ENCODE assay signal across 8 mouse cellular contexts in the genomic region with DNA sequence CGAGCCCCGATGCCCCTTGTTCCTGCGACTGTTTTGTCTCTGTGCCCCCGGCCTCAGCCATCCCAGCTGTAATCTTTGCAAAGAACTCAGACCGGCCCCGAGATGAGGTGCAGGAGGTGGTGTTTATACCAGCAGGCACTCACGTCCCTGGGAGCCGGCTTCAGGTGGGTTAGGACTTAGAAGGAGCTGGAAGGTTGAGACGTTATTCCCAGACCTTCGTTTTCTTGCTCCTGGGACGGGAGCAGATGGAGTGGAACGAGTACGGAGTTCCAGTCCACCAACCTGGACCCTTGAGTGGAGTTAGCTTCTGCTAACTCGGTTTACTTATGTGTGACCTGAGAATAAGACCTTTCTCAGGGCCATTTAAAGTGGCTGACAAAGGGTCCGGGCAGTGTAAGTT. TPM values are rescaled to one million over a fixed set of nuclear protein-coding genes. Genes with fewer than 3 reads are reported as not detected.
DNase-seq lines count a peak whose midpoint lies in the region; ATAC-seq and TF ChIP-seq lines count a peak whose summit lies in the region.

No protein-coding gene starts in this region.

- H3K27me3 ChIP-seq in heart, embryonic 15.5 days, result peaks cover 4% of the 10 kb centered on the region
- H3K27me3 ChIP-seq in intestine, embryonic 14.5 days (replicated peaks; ENCODE audit: control insufficient read depth, insufficient read depth, low read length), result no peaks in the 10 kb centered on the region
- H3K27me3 ChIP-seq in midbrain, embryonic 12.5 days, result peaks cover 4% of the 10 kb centered on the region; the same call in 1 of the 2 replicates

- ATAC-seq in heart, embryonic 15.5 days (replicated peaks; ENCODE audit: insufficient number of reproducible peaks, insufficient read depth, low FRiP score, low read depth), result no peak
- no peak for ATAC-seq in intestine, embryonic 14.5 days (replicated peaks; ENCODE audit: low FRiP score, low TSS enrichment, low read depth)
- no peak for ATAC-seq in midbrain, embryonic 12.5 days (ENCODE audit: low FRiP score, low read depth)

- peaks cover 20% of the 10 kb centered on the region for H3K4me1 ChIP-seq in heart, embryonic 15.5 days (replicated peaks)
- peaks cover 2% of the 10 kb centered on the region; the same call in 1 of the 2 replicates for H3K4me1 ChIP-seq in bone marrow, adult 2 months (ENCODE audit: control insufficient read depth, insufficient read depth, low read length)
- peaks cover 18% of the 10 kb centered on the region for H3K4me1 ChIP-seq in intestine, embryonic 14.5 days (replicated peaks; ENCODE audit: control insufficient read depth, insufficient read depth, low read length)
- peaks cover 15% of the 10 kb centered on the region for H3K4me1 ChIP-seq in midbrain, embryonic 12.5 days

- H3K4me2 ChIP-seq in heart, embryonic 15.5 days, result peak overlapping the region; percentile 75
- peak overlapping the region; percentile 96 for H3K4me2 ChIP-seq in intestine, embryonic 14.5 days (ENCODE audit: low read length)
- peak overlapping the region; percentile 82 for H3K4me2 ChIP-seq in midbrain, embryonic 12.5 days (replicated peaks)

- TF ChIP-seq POLR2A in bone marrow, adult 2 months (IDR thresholded peaks at IDR 0.05; ENCODE audit: borderline replicate concordance, control insufficient read depth, low read depth, low read length), result no peak

- H3K9ac ChIP-seq in heart, embryonic 15.5 days, result peak overlapping the region; percentile 81
- peak overlapping the region; percentile 69 for H3K9ac ChIP-seq in intestine, embryonic 14.5 days (ENCODE audit: low read length)
- H3K9ac ChIP-seq in midbrain, embryonic 12.5 days (replicated peaks), result peak overlapping the region; percentile 72

- intact Hi-C loops in heart, postnatal 10 days (cut with DNase I), result no loop called here
- intact Hi-C loops in left cerebral cortex, postnatal 36 days (cut with DNase I), result no loop called here

- no peak for DNase-seq in heart, postnatal 10 days
- DNase-seq in intestine, embryonic 14.5 days (ENCODE audit: low spot score), result no peak
- DNase-seq in embryo, embryonic 11 days, result no peak
- no peak for DNase-seq in spleen, postnatal 4 days (ENCODE audit: low spot score in 2 of 2)
- no peak for DNase-seq in left cerebral cortex, postnatal 36 days (ENCODE audit: low spot score in 2 of 2)

- no peaks in the 10 kb centered on the region for H3K9me3 ChIP-seq in heart, embryonic 15.5 days (replicated peaks)
- H3K9me3 ChIP-seq in intestine, embryonic 14.5 days (ENCODE audit: control insufficient read depth, low read length), result no peaks in the 10 kb centered on the region
- H3K9me3 ChIP-seq in midbrain, embryonic 12.5 days, result no peaks in the 10 kb centered on the region

- TF ChIP-seq CTCF in bone marrow, adult 2 months (IDR thresholded peaks at IDR 0.05; ENCODE audit: control insufficient read depth, insufficient read depth, low read length), result no peak

- peak overlapping the region; percentile 85 for H3K27ac ChIP-seq in heart, embryonic 15.5 days
- no peak overlapping the region for H3K27ac ChIP-seq in bone marrow, adult 2 months (ENCODE audit: control insufficient read depth, insufficient read depth, low read depth, low read length, poor library complexity)
- H3K27ac ChIP-seq in intestine, embryonic 14.5 days (ENCODE audit: low read depth), result peak overlapping the region; percentile 59; the same call in 1 of the 2 replicates
- H3K27ac ChIP-seq in midbrain, embryonic 12.5 days (replicated peaks), result no peak overlapping the region

- peak overlapping the region; percentile 84 for H3K4me3 ChIP-seq in heart, embryonic 15.5 days
- H3K4me3 ChIP-seq in bone marrow, adult 2 months (replicated peaks; ENCODE audit: control insufficient read depth, low read depth, low read length), result peak overlapping the region; percentile 67
- peak overlapping the region; percentile 73 for H3K4me3 ChIP-seq in intestine, embryonic 14.5 days (ENCODE audit: low read depth, low read length)
- peak overlapping the region; percentile 69 for H3K4me3 ChIP-seq in midbrain, embryonic 12.5 days

- WGBS in heart, embryonic 15.5 days, result 18% methylated on average over 15 of the region's 15 CpGs
- 20% methylated on average over 15 of the region's 15 CpGs for WGBS in bone marrow, adult 2 months
- 15% methylated on average over 15 of the region's 15 CpGs for WGBS in intestine, embryonic 14.5 days
- 19% methylated on average over 15 of the region's 15 CpGs for WGBS in midbrain, embryonic 12.5 days

- H3K36me3 ChIP-seq in heart, embryonic 15.5 days, result no peaks in the 10 kb centered on the region; the same call in 1 of the 2 replicates
- H3K36me3 ChIP-seq in intestine, embryonic 14.5 days (ENCODE audit: control insufficient read depth, insufficient read depth, low read length), result 0 out of 2 replicates have a peak, but pooled peaks cover 4% of the 10 kb centered on the region
- peaks cover 7% of the 10 kb centered on the region; the same call in 1 of the 2 replicates for H3K36me3 ChIP-seq in midbrain, embryonic 12.5 days

RNA-seq across cellular contexts. Expression of gene Scrn2, which starts 0.7 kb away (rescaled TPM):
- 14.7 and 20.3 TPM in 2 replicates for polyA plus RNA-seq in heart, embryonic 15.5 days (2015; fragmentation: Nextera tagmentation; extraction: Ambion mirVana)
- 10 to 100 TPM; 11.3 to 16.1 TPM for total RNA-seq in heart, postnatal 10 days (2021)
- 3.0 and 6.7 TPM in 2 replicates for polyA plus RNA-seq in bone marrow, adult 2 months (2011; ENCODE audit: insufficient read depth, insufficient read length, low replicate concordance, missing spikeins)
- polyA plus RNA-seq in intestine, embryonic 14.5 days (2014; fragmentation: Nextera tagmentation; extraction: Ambion mirVana), result 18.6 and 19.0 TPM in 2 replicates
- 22.5 and 24.2 TPM in 2 replicates for polyA plus RNA-seq in midbrain, embryonic 12.5 days (2016; fragmentation: Nextera tagmentation; extraction: Ambion mirVana)
- 1 to 10 TPM; 3.7 to 3.9 TPM for total RNA-seq in left cerebral cortex, postnatal 36 days (2021)

RNA-seq across cellular contexts. Expression of gene Lrrc46, which starts 10.8 kb away (rescaled TPM):
- 0.72 and 1.1 TPM in 2 replicates for polyA plus RNA-seq in heart, embryonic 15.5 days (2015; fragmentation: Nextera tagmentation; extraction: Ambion mirVana)
- under 1 TPM; 0.31 to 0.45 TPM for total RNA-seq in heart, postnatal 10 days (2021)
- not detected in 2 replicates for polyA plus RNA-seq in bone marrow, adult 2 months (2011; ENCODE audit: insufficient read depth, insufficient read length, low replicate concordance, missing spikeins)
- polyA plus RNA-seq in intestine, embryonic 14.5 days (2014; fragmentation: Nextera tagmentation; extraction: Ambion mirVana), result 0.44 and 0.49 TPM in 2 replicates
- 2.4 and 3.3 TPM in 2 replicates for polyA plus RNA-seq in midbrain, embryonic 12.5 days (2016; fragmentation: Nextera tagmentation; extraction: Ambion mirVana)
- total RNA-seq in left cerebral cortex, postnatal 36 days (2021), result under 1 TPM; 0.32 to 0.59 TPM

RNA-seq across cellular contexts. Expression of gene Mrpl10, which starts 10.9 kb away (rescaled TPM):
- 61.1 and 67.3 TPM in 2 replicates for polyA plus RNA-seq in heart, embryonic 15.5 days (2015; fragmentation: Nextera tagmentation; extraction: Ambion mirVana)
- 10 to 100 TPM; 85.0 to 86.5 TPM for total RNA-seq in heart, postnatal 10 days (2021)
- 21.1 and 25.1 TPM in 2 replicates for polyA plus RNA-seq in bone marrow, adult 2 months (2011; ENCODE audit: insufficient read depth, insufficient read length, low replicate concordance, missing spikeins)
- 96.4 and 98.5 TPM in 2 replicates for polyA plus RNA-seq in intestine, embryonic 14.5 days (2014; fragmentation: Nextera tagmentation; extraction: Ambion mirVana)
- polyA plus RNA-seq in midbrain, embryonic 12.5 days (2016; fragmentation: Nextera tagmentation; extraction: Ambion mirVana), result 63.4 and 64.4 TPM in 2 replicates
- 10 to 100 TPM; 63.5 to 80.0 TPM for total RNA-seq in left cerebral cortex, postnatal 36 days (2021)

RNA-seq across cellular contexts. Expression of gene Sp6, which starts 17.2 kb away (rescaled TPM):
- polyA plus RNA-seq in heart, embryonic 15.5 days (2015; fragmentation: Nextera tagmentation; extraction: Ambion mirVana), result 0.09 and 0.15 TPM in 2 replicates
- total RNA-seq in heart, postnatal 10 days (2021), result under 1 TPM; 0.12 to 0.15 TPM
- 1.00 TPM in 1 of 2 replicates, not detected in the other for polyA plus RNA-seq in bone marrow, adult 2 months (2011; ENCODE audit: insufficient read depth, insufficient read length, low replicate concordance, missing spikeins)
- not detected in 2 replicates for polyA plus RNA-seq in intestine, embryonic 14.5 days (2014; fragmentation: Nextera tagmentation; extraction: Ambion mirVana)
- 0.26 and 0.63 TPM in 2 replicates for polyA plus RNA-seq in midbrain, embryonic 12.5 days (2016; fragmentation: Nextera tagmentation; extraction: Ambion mirVana)
- total RNA-seq in left cerebral cortex, postnatal 36 days (2021), result 1 to 10 TPM; 2.2 to 2.5 TPM

RNA-seq across cellular contexts. Expression of gene Osbpl7, which starts 20.0 kb away (rescaled TPM):
- polyA plus RNA-seq in heart, embryonic 15.5 days (2015; fragmentation: Nextera tagmentation; extraction: Ambion mirVana), result 4.4 and 8.5 TPM in 2 replicates
- total RNA-seq in heart, postnatal 10 days (2021), result 1 to 10 TPM; 5.7 to 6.1 TPM
- 8.2 and 17.7 TPM in 2 replicates for polyA plus RNA-seq in bone marrow, adult 2 months (2011; ENCODE audit: insufficient read depth, insufficient read length, low replicate concordance, missing spikeins)
- 7.3 and 7.8 TPM in 2 replicates for polyA plus RNA-seq in intestine, embryonic 14.5 days (2014; fragmentation: Nextera tagmentation; extraction: Ambion mirVana)
- 8.5 and 10.8 TPM in 2 replicates for polyA plus RNA-seq in midbrain, embryonic 12.5 days (2016; fragmentation: Nextera tagmentation; extraction: Ambion mirVana)
- total RNA-seq in left cerebral cortex, postnatal 36 days (2021), result 10 to 100 TPM; 11.9 to 13.3 TPM

Comparison
In these comparisons a context has a peak if more than half of its experiments do, and no peak if none do; other contexts are left out.
1. H3K27ac ChIP-seq: peak in heart, embryonic 15.5 days (single experiment) and intestine, embryonic 14.5 days (single experiment); none in bone marrow, adult 2 months (single experiment) and midbrain, embryonic 12.5 days (single experiment).
2. Peak in every context shown above with its lines, with median percentiles within 50 percentile points of each other: H3K4me2 ChIP-seq, H3K4me3 ChIP-seq and H3K9ac ChIP-seq.